Mouse (Mus musculus) kidney, postnatal 36 days (tissue): ENCODE results near the gene Mmrn2.

Experiments
- DNase-seq, 2 experiments: peaks; one replicate each; pipeline ENCODE4 v3.0.0; 2021 to 2022; ENCODE audit warnings: mixed read lengths in 2 of 2

Mmrn2 gene

DNA sequence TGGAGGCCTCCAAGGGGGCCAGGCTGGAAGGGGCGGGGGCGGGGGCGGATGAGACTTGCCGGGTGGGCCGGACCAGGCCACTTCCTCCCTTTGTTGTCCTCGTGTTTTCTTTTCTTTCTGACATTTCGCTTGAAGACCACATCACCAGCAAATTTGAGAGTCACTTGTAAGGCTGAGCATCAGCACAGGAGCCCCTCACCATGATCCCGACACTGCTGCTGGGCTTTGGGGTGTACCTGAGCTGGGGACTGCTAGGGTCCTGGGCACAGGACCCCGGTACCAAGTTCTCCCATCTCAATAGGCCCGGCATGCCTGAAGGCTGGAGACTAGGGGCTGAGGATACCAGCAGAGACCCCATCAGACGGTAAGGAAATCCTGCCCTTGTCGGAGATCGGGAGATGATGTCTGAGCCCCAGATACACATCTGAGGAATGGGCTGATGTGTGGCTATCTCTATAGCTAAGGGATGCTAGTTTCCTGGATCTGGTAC is at the start of gene Mmrn2:
Gene Mmrn2, plus strand, starts transcription at position 51 of the 490 bp plus-strand sequence.
- no peak for DNase-seq

DNA sequence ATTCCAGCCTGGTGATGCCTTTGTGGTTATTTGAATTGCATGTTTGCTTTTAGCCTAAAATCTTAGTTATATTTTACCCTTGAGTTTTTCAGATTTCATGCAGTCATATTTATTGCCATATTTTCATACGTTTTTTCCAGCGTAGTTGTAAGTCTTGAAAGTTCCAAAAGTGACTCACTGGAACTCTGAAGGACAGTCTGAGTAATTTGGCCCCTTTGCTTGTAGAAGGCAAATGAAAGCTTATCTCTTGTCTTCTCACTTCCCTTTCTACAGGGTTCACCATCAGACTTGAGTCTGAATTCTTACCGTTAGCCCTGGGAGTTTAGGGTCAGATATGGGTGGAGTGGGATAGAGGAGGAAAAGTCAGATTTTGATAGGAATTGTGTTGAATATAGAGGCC is 48.7 kb upstream of the Mmrn2 start:
- DNase-seq: no peak

DNA sequence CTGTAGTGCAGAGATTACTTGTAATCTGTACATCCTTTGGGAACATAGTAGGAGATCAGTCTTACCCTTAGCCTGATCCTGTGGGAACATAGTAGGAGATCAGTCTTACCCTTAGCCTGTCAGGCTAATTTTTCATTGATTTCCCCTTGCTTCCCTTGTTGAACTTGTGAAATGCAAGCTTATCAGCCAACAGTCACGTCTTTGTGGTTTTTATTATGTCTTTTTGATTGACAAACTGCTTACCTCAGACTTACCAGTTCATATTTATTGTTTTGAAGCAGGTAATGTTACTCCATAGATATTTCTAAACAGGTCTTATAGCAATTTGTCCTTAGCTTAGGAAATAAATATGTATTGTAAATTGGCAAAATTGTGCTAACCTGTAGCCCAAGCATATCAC is 47.6 kb upstream of the Mmrn2 start:
- DNase-seq: no peak

DNA sequence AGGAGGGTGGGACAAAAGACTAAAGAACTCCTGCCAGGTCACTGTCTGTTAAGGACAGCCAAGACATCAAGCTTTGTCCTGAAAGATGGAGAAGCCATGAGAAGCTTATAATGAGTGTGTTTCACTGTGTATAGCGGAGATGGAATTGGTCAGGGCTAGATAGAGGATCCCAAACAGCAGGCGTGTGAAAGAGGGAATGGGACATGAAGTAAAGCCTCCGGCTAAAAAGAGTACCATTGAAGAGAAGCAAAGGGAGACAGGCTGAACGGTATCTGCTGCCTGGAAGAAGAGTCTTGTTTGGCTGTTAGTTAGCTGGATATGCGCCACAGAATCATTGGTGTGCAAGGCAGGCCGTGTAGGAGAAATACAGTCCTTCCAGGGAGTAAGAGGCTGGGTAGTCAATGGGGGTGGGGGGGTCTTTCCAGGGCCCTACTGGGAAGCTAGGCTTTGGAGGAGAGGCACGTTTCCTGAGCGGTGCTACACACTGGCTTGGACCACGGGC is 44.6 kb upstream of the Mmrn2 start:
- no peak for DNase-seq

DNA sequence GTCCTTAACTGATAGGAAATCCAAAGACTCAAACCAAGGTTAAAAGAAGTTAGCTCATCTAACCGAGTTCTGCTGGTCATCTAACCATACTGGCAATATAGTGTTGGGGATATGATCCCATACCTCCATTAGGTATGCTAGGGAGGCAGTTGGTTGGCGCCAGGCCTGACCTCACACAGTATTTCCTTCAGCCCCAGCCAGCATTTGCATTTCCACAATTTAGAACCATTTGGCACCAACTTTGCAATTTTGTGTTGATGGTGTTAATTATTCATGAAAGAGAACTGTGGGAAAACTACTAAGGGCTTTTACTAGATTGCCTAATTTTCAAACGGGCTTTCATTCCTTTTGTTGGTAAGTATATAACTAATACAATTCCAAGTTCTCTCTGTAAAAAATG is 43.4 kb upstream of the Mmrn2 start:
- peak in 1 of 2 experiments; percentile 52 for DNase-seq

DNA sequence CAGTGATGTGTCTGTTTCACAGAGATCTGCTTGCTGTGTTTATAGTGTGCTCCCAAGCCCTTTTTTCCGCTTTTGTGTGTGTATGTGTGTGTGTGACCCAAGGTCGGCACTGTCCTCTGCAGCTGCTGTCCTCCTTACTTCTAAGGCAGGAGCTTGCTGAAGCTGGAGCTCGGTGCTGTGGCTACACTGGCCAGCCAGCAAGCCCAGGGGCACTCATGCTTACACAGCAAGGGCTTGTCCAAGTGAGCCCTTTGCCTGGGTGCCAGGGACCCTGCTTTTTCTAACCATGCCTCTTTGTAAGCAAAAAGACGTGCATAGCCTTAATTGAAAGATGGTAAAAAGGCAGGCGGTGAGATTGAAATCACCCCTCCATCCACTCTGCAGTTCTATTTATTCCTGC is 42.8 kb upstream of the Mmrn2 start:
- DNase-seq: no peak

DNA sequence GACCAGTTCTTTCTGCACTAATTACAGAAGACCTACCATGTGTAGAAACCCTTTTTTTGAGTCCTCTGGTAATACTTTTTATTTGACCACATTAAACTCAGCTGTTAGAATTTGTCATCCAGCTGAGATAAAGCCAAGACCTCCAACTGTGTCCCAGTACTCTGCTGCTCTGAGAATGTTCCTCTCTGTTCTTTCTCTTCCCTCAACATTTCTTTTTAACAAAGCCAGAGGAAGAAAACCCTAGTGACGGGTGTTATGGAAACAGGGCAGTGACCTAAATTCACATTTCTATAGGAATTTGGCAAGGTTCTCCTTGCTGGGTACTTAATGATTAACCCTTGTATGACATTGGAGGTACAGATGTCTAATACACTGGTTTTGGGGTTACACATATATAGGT is 35.8 kb upstream of the Mmrn2 start:
- DNase-seq: no peak

DNA sequence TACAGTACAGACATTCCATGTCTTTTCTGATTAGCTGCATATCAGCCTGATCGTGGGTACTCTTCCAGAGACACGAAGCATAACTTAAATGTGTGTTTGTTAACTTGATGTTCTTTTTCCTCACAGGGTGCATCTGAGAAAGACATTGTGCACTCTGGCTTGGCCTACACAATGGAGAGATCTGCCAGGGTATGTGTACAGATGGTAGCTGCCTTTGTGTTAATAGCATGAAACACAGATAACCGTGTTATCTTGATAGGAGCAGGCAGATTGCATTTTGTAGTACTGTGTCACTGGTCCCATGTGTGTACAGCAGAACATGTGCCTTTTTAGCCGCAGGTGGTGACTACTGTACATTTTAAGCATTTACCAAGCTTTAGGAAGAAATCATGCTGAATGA is 33.3 kb upstream of the Mmrn2 start:
- no peak for DNase-seq

DNA sequence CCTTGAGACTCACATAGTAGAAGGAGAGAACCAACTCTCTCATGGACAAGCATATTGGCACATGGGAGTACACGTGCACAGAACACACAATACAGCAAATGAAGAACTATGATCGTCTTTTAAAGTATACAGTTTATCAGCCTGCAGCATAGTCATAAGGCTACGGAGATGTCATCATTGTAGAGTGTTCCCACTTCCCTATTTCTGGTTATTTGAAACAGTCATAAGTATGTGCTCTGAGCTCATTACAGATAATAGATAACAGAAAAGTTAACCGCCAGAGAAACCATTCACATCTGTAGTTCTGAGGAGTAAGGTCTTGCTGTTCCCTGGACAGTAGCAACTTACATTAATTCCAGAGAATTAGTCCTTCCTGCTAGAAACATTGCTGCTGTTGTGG is 32.2 kb upstream of the Mmrn2 start:
- DNase-seq: no peak

DNA sequence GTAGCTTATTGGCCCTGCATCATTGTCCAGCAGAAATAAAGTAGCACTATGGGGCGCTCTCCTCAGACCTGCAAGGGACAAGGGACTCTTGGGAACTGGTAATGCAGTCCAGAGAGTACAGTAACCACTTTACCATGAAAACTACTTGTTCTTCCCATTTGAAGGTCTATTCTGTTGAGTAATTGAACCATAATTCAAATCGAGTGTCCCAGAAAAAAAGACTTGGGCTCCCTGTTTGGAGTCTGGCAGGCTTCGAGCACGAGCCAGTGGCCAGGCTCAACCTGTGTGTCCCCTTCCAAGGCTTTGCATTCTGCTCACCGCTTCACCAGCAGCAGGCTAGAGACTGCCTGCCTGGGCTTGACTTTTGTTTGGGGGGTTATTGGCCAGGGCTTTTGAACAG is 30.9 kb upstream of the Mmrn2 start:
- no peak for DNase-seq

DNA sequence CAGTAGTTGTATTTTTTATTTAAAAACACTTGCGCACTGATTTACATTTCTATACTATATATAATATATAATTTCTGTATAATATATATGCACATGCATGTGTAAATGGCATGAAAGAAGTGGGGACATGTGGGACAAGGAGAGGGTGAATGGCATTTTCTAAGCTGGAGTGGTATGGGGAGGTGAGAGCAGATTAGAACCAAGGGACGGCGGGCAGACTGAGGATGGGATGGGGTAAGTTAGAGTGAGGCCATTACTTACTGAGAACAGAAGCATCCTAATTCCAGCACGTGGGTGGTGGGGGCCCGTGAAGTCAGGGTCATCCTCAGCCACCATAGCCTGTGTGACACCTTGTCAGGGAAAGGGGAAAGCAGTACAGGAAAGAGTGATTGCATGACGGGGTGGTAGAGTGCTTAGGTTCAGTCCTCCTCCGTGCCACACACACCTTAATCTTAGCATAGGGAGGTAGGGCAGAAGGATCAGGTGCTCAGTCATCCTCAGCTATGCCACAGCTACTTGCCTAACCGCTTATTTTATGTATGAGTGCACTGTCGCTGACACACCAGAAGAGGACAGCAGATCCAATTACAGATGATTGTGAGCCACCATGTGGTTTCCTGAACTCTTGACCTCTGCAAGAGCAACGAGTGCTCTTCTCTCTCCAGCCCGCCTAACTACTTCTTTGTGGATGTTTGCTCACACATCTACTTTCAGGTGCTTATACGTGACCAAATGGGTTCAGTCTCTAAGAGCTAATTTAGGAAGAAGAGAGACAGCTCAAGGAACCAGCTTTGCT is 29.3 kb upstream of the Mmrn2 start:
- no peak for DNase-seq

DNA sequence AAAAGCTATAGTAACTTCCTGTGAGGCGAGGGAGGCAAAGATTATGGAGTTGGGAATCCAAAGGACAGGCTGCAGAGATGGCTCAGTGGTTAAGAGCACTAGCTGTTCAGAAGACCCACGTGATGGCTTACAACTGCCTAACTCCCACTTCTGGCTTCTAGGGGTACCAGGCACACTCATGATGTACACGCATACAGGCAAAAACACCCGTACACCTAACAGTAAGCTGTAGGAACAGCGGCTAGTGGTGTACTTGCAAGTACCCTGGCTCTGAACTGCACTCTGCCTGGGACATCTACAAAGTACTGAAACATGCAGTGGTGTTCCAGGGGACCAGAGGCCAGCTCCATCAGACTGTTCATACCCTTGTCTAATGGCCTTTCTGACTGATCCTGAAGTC is 28.2 kb upstream of the Mmrn2 start:
- no peak for DNase-seq

DNA sequence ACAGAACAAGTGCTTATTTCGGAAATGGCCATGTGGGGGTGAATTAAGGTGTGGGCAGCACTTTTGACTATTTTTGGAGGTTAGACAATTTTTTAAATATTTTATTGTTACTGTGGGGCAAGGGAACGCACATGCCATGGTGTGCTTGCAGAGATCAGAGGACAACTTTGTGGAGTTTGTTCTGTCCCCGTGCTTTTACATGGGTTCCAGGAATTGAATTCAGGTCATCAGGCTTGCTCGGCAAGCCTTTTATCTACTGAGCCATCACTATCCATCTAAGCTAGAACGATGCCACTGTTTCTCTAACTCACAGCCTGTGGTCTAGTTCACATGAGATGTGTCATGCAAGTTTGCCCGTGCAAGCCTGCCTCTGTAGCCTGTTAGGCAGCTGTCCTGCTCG is 27.0 kb upstream of the Mmrn2 start:
- DNase-seq: no peak

DNA sequence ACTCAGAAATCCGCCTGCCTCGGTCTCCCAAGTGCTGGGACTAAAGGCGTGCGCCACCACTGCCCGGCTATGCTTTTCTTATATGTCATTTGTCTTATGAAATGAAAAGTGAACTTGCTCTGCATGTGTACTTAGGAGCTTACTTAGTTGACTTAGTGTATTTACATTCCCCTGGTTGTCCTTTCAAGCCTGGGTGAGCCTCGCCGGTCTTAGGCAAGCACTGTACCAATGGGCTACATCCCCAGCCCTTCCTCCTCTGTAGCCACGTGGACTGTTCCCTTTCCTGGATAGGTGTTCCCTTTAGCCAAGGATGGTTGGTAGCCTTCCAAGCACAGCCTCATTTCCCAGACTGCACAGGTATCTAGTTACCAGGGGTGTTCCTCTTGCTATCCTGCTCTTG is 26.3 kb upstream of the Mmrn2 start:
- DNase-seq: peak; percentile 43 to 51

DNA sequence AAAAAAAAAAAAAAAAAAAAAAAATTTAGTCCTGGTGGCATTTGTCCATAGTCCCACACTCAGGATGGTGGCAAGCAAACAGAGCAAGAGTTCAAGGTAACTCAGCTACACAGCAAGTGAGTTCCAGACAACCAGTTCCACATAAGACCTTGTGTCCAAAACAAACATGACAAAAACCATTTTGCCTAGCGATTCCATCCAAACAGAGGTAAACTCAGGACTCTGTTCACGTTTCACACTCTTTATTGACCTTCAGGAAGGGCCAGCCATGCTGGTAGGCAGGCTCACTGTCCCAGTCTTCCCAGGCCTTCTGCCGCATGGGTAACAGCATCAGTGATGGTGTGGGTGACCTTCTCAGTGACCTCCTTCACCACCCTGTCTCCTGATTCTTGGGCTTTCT is 23.6 kb upstream of the Mmrn2 start:
- no peak for DNase-seq

DNA sequence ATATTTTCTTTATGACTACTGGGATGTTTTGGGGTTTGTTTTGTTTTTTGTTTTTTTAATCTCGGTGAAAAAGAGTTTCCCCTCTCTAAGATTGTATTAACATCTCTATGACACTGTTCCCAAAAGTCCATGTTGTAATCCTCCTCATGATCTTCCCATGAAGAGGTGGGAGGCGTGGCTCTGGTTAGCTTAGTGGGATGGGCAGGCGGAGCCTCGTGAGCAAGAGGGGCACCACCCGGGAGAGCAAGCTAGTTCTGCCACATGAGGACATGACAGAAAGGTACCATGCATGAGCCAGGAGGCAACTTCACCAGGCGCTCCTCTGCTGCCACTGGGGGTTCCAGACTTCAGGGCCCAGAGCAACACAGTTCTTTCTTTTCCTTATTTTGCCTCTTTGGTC is 22.7 kb upstream of the Mmrn2 start:
- DNase-seq: no peak

DNA sequence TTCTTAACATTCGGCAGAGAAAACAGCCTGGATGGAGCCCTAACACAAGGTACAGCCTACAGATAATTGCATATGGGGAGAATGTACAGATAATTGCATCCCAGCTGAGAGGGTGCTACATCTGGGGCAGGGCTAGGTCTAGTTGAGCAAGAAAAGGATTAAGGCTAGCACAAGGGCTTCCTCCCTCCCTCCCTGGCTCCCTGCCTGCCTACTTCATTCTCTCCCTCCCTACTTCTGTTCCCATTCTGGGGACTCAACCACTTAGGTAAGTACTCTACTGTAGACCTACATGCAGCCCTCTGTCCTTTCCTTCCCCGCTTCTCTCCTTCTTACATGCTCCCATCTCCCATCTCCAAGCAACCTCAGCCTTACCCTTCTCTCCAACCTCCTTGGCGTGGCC is 21.9 kb upstream of the Mmrn2 start:
- DNase-seq: no peak

DNA sequence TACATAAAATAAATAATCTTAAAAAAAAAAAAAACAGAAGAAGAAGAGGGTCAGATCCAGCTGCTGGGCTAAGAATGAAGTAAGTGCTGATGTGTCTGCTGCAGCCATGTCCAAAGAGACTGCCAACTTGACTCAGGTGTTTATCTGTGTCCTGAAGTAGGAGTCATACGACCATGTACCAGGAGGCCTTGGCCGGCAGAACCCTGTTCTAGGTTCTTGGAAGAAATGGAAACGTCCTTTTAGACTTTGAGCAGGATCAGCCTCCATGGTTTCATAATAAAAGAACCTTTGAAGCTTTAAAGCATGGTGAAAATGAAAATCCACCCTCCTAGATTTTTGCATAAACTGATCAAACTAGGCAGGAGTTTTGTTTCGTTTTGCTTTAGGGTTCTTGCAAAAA is 20.8 kb upstream of the Mmrn2 start:
- peak; percentile 63 to 82 for DNase-seq

DNA sequence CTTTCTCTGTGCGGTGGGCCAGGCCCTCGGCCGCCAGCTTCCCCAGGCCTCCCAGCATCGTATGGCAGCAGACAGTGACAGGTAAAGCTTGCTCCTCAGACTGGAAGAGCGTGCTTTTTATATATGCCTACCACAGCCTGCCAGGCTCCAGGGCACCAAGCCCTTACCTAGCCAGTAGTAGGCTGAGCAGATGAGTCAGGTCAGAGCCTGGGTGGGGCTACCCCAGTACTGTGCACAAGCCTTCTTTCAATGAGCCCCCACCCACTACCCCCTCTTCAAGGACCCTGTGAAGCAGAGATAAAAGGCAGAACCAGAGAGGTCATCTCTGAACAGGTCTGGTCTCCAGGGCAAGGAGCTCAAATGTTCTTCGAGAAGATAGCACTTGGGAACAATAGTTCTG is 20.0 kb upstream of the Mmrn2 start, which contains the start of gene Fam25c:
Gene Fam25c, minus strand, starts transcription at position 133 of the 400 bp plus-strand sequence.
- no peak for DNase-seq

DNA sequence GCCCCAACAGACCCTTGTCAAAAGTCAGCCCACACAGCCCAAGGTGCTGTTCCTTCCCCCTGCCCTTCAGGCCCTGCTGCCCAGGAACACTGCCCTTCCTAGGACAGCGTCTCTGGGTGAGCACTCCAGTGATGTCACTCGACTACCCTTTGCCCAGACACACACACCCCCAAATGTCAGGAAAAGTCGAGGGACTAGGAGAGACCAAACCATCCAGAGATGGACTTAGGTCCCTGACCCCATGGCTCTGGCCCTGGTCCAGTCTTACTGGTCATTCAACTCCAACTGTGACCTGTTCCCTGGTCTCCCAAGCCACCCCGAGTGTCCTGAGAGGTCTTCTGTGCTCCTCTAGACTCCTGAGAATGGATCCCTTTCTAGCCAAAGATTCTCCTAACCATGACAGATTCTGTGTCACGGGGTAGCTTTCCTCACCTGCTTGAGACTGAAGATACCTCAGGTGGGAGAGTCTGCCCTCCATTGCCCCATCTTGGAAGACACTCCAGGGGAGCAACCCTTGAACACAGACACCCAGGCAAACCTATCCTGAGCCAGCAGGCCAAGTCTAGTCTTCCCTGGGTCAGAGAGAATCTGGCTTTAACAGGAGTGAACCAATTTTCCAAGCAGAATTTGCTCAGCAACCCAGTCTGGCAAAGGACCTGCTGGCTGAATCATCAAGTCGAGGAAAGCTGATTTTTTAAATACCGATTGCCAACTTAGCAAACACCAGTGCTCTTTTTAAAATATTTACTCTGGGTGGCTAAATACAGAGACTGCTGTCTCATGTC is 17.4 kb upstream of the Mmrn2 start:
- DNase-seq: peak; percentile 91 to 94

DNA sequence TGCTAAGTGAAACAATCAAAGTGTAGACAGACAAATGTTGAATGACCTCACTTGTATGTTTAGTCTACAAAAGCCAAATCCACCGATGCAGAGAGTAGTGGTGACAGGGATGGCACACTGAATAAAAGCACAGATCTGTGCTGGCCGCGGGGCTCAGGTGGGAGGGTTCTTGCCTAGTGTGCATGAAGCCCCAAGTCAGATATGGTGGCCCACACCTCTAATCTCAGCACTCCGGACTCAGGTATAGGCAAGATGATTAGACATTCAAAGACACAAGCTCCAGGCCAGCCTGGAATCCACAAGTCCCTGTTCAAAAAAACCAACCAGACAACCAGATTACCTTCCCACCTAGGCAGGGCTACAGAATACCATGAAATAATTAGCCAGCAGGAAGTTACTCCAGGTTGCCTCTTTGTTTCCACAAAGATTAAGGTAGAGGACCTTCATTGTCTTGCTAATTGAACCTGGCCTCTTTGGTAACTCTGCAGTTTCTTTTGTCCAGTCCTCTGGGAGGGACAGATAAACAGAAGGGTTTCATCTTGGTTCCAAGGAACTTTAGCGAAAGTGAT is 15.5 kb upstream of the Mmrn2 start:
- no peak for DNase-seq

DNA sequence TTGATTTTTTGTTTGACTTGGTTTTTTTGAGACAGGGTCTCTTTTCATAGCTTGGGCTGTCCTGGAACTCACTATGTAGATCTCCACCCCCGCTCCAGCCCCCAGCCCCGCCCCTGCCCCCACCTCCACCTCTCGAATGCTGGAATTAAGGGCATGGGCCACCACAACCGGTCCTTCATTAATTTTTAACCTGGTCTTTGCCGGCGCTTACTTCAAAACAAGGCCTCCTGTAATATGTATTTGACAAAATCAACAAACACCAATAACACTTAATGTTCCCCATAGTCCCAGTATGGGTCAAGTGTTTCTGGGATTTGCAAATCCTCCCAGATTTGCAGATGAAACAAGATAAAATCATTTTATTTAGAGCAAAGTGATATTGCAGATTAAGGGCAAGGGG is 15.0 kb upstream of the Mmrn2 start:
- DNase-seq: peak; percentile 62 to 69

DNA sequence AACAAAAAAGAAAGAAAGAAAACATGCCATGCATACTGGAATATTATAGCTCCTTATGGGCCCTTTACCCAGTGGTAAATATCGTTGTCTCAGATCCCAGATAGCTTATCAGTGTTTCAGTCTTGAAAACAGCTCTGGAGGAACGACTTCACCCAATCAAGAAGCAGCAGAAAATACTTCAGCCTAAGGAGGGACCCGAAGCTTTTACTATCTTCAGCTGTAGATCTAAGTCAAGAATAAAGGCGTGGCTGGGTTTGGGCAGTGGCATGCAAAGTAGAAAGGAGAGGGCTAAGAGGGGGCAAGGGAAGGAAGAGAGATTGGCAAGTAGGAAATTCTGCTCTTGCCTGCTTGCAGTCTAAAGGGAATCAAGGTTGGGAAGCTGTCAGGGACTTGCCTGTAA is 13.1 kb upstream of the Mmrn2 start:
- DNase-seq: no peak
